Mouse (Mus musculus) kidney, adult 2 months (tissue): ENCODE results near the gene Fam155a.

Experiments
- CTCF ChIP-seq: fragments of 200-500 bp; conservative IDR thresholded peaks from 2 replicates; pipeline ENCODE4 v1.5.1; 2011; ENCODE audit warnings: low read depth, mild to moderate bottlenecking, control low read depth, low read length, moderate library complexity, mixed read lengths; ENCODE audit not compliant: insufficient read depth, insufficient read length
- POLR2A ChIP-seq: fragments of 200-500 bp; IDR thresholded peaks from one replicate; pipeline ENCODE4 v1.6.1; 2011; ENCODE audit warnings: low read depth, low read length, control low read depth

GRCm38 (mm10) chr8:9500751-9501150 is 270.2 kb downstream of the Fam155a start:
- no peak for TF ChIP-seq CTCF
- TF ChIP-seq POLR2A, result no peak
